Mouse (Mus musculus): Measurements from ENCODE around the gene Krt82. TPM values are rescaled to one million over a fixed set of nuclear protein-coding genes. Genes with fewer than 3 reads are reported as not detected.

The Krt82 gene
- total RNA-seq (2014; fragmentation: Nextera tagmentation) (not detected in 2 replicates), total RNA-seq (2017) (not detected in 2 replicates)

GRCm38 (mm10) chr15:101550567-101550966 lies at the start of gene Krt82:
Gene Krt82, minus strand, starts transcription at chr15:101550667.
- ATAC-seq (replicated peaks; ENCODE audit: poor library complexity, severe bottlenecking), result no peak

- no peak for ATAC-seq (replicated peaks; ENCODE audit: poor library complexity, severe bottlenecking)
Measured at GRCm38 (mm10) chr15:101599123-101599522, 48.7 kb upstream of the Krt82 start.

- no peak for ATAC-seq (replicated peaks; ENCODE audit: poor library complexity, severe bottlenecking)
Measured at GRCm38 (mm10) chr15:101588216-101588615, 37.7 kb upstream of the Krt82 start.

GRCm38 (mm10) chr15:101584456-101584855 lies 34.0 kb upstream of the Krt82 start:
- ATAC-seq (replicated peaks; ENCODE audit: poor library complexity, severe bottlenecking), result no peak

- ATAC-seq (replicated peaks; ENCODE audit: poor library complexity, severe bottlenecking), result no peak
Measured at GRCm38 (mm10) chr15:101583211-101583965, 32.9 kb upstream of the Krt82 start.

- ATAC-seq (replicated peaks; ENCODE audit: poor library complexity, severe bottlenecking), result no peak
Measured at GRCm38 (mm10) chr15:101581701-101582100, 31.2 kb upstream of the Krt82 start.

- ATAC-seq (replicated peaks; ENCODE audit: poor library complexity, severe bottlenecking), result no peak
Measured at GRCm38 (mm10) chr15:101575506-101575905, 25.0 kb upstream of the Krt82 start.

- ATAC-seq (replicated peaks; ENCODE audit: poor library complexity, severe bottlenecking), result no peak
Measured at GRCm38 (mm10) chr15:101573796-101574345, 23.4 kb upstream of the Krt82 start, which contains the start of gene Krt75. Gene Krt75, minus strand, starts transcription at chr15:101573904.

GRCm38 (mm10) chr15:101567780-101568179 lies 17.3 kb upstream of the Krt82 start:
- no peak for ATAC-seq (replicated peaks; ENCODE audit: poor library complexity, severe bottlenecking)

- ATAC-seq (replicated peaks; ENCODE audit: poor library complexity, severe bottlenecking), result no peak
Measured at GRCm38 (mm10) chr15:101562850-101563249, 12.4 kb upstream of the Krt82 start, which contains the start of gene Krt90. Gene Krt90, minus strand, starts transcription at chr15:101562950.

GRCm38 (mm10) chr15:101558034-101558646 lies 7.7 kb upstream of the Krt82 start:
- ATAC-seq (replicated peaks; ENCODE audit: poor library complexity, severe bottlenecking), result no peak

- ATAC-seq (replicated peaks; ENCODE audit: poor library complexity, severe bottlenecking), result peak; percentile 66
Measured at GRCm38 (mm10) chr15:101553169-101553568, 2.7 kb upstream of the Krt82 start.

GRCm38 (mm10) chr15:101552188-101552587 lies 1.7 kb upstream of the Krt82 start:
- ATAC-seq (replicated peaks; ENCODE audit: poor library complexity, severe bottlenecking), result no peak

GRCm38 (mm10) chr15:101544478-101544877 lies 6.0 kb downstream of the Krt82 start:
- ATAC-seq (replicated peaks; ENCODE audit: poor library complexity, severe bottlenecking), result no peak

GRCm38 (mm10) chr15:101542543-101542942 lies 7.9 kb downstream of the Krt82 start:
- no peak for ATAC-seq (replicated peaks; ENCODE audit: poor library complexity, severe bottlenecking)

GRCm38 (mm10) chr15:101538580-101538900 lies 11.9 kb downstream of the Krt82 start:
- no peak for ATAC-seq (replicated peaks; ENCODE audit: poor library complexity, severe bottlenecking)

- ATAC-seq (replicated peaks; ENCODE audit: poor library complexity, severe bottlenecking), result no peak
Measured at GRCm38 (mm10) chr15:101537864-101538579, 12.4 kb downstream of the Krt82 start.

GRCm38 (mm10) chr15:101536054-101536850 lies 14.2 kb downstream of the Krt82 start:
- no peak for ATAC-seq (replicated peaks; ENCODE audit: poor library complexity, severe bottlenecking)

GRCm38 (mm10) chr15:101532720-101533119 lies 17.7 kb downstream of the Krt82 start, which contains the start of gene Krt84:
Gene Krt84, minus strand, starts transcription at chr15:101532820.
- no peak for ATAC-seq (replicated peaks; ENCODE audit: poor library complexity, severe bottlenecking)
